Mouse (Mus musculus) midbrain, embryonic 15.5 days (tissue): ENCODE results near the gene Wdr46. TPM values are rescaled to one million over a fixed set of nuclear protein-coding genes. Genes with fewer than 3 reads are reported as not detected.

Experiments
- ATAC-seq: fragments of 200-750 bp; cut with Nextera tagmentation; replicated peaks from 2 replicates; pipeline ENCODE4 v1.8.0; 2017; ENCODE audit warnings: moderate TSS enrichment
- H3K27ac ChIP-seq: fragments of 300-500 bp; sonication (generic); 2 replicates; pipeline ENCODE4 v1.5.1; 2015; ENCODE audit warnings: mild to moderate bottlenecking, inconsistent platforms
- H3K27me3 ChIP-seq: fragments of 300-500 bp; sonication (generic); replicated peaks from 2 replicates; pipeline ENCODE4 v1.6.1; 2015; ENCODE audit warnings: inconsistent platforms
- H3K36me3 ChIP-seq: fragments of 300-500 bp; sonication (generic); replicated peaks from 2 replicates; pipeline ENCODE4 v1.6.1; 2015; ENCODE audit warnings: inconsistent platforms
- H3K4me1 ChIP-seq: fragments of 300-500 bp; sonication (generic); 2 replicates; pipeline ENCODE4 v1.6.1; 2015; ENCODE audit warnings: inconsistent platforms
- H3K4me2 ChIP-seq: fragments of 300-500 bp; sonication (generic); 2 replicates; pipeline ENCODE4 v1.6.1; 2015; ENCODE audit warnings: inconsistent platforms, mild to moderate bottlenecking, moderate library complexity
- H3K4me3 ChIP-seq: fragments of 300-500 bp; sonication (generic); 2 replicates; pipeline ENCODE4 v1.5.1; 2015; ENCODE audit warnings: mild to moderate bottlenecking, inconsistent platforms
- H3K9ac ChIP-seq: fragments of 300-500 bp; sonication (generic); 2 replicates; pipeline ENCODE4 v1.6.1; 2015; ENCODE audit warnings: mild to moderate bottlenecking, inconsistent platforms
- H3K9me3 ChIP-seq: fragments of 300-500 bp; sonication (generic); 2 replicates; pipeline ENCODE4 v1.6.1; 2016; ENCODE audit warnings: inconsistent platforms
- whole genome bisulfite sequencing: fragments of 180-500 bp; shearing (Covaris S2); methylation state at CpG from one replicate; pipeline ENCODE4 v1.1.7; 2015; ENCODE audit warnings: mixed read lengths; 5-methylcytosine and 5-hydroxymethylcytosine counted together
- polyA plus RNA-seq: library from polyadenylated mRNA; unstranded; fragments of >200 nt; fragmentation: Nextera tagmentation; extraction: Ambion mirVana; gene quantifications from 2 replicates; pipeline ENCODE4 v1.2.1, GENCODE M21; 2015

Gene Wdr46
- polyA plus RNA-seq, 1 experiment from 2014 or later = 25.9 TPM

GRCm38 (mm10) chr17:33914969-33915391, 25.5 kb upstream of the Wdr46 start:
- H3K27me3 ChIP-seq = no peaks in the 10 kb centered on the region
- 0 out of 2 replicates have a peak overlapping the region, but pooled peaks have one; percentile 10 for H3K9ac ChIP-seq
- H3K36me3 ChIP-seq = peaks cover 18% of the 10 kb centered on the region
- H3K4me3 ChIP-seq = peak overlapping the region; percentile 56; the same call in 1 of the 2 replicates
- no peaks in the 10 kb centered on the region for H3K9me3 ChIP-seq
- WGBS = 68% methylated on average over 13 of the region's 13 CpGs
- H3K4me2 ChIP-seq = peak overlapping the region; percentile 74
- H3K4me1 ChIP-seq = peaks cover 49% of the 10 kb centered on the region
- H3K27ac ChIP-seq = peak overlapping the region; percentile 18; the same call in 1 of the 2 replicates
- no peak for ATAC-seq

- H3K36me3 ChIP-seq = peaks cover 18% of the 10 kb centered on the region
- peak within 1 kb of the TSS; percentile 87 for H3K27ac ChIP-seq
- H3K4me3 ChIP-seq = peak within 1 kb of the TSS; percentile 56
- no peaks in the 10 kb centered on the region for H3K9me3 ChIP-seq
- peak within 1 kb of the TSS; percentile 45 for H3K9ac ChIP-seq
- peaks cover 49% of the 10 kb centered on the region for H3K4me1 ChIP-seq
- no peaks in the 10 kb centered on the region for H3K27me3 ChIP-seq
- peak; percentile 92 for ATAC-seq
- WGBS = under 1% methylated on average over 34 of the region's 34 CpGs
- H3K4me2 ChIP-seq = peak within 1 kb of the TSS; percentile 74
Observed at GRCm38 (mm10) chr17:33915671-33916250, 24.7 kb upstream of the Wdr46 start, which contains the start of the genes Tapbp and Zbtb22. Gene Tapbp (plus strand): TSS chr17:33915899. Gene Zbtb22 (plus strand): TSS chr17:33915904.

- ATAC-seq = peak; percentile 53
- Histone ChIP-seq H3K4me3 (peak overlapping the region; percentile 56), H3K27me3 (no peaks in the 10 kb centered on the region), H3K36me3 (peaks cover 18% of the 10 kb centered on the region), H3K9ac (peak overlapping the region; percentile 45), H3K4me2 (peak overlapping the region; percentile 74), H3K9me3 (no peaks in the 10 kb centered on the region), H3K4me1 (peaks cover 49% of the 10 kb centered on the region), H3K27ac (peak overlapping the region; percentile 87)
- under 1% methylated on average over 14 of the region's 20 CpGs for WGBS
Observed at GRCm38 (mm10) chr17:33916294-33916693, 24.2 kb upstream of the Wdr46 start.

GRCm38 (mm10) chr17:33916847-33917655, 23.4 kb upstream of the Wdr46 start:
- peaks cover 14% of the 10 kb centered on the region for H3K36me3 ChIP-seq
- H3K4me3 ChIP-seq = peak overlapping the region; percentile 56
- peaks cover 47% of the 10 kb centered on the region for H3K4me1 ChIP-seq
- H3K27ac ChIP-seq = no peak overlapping the region
- no peaks in the 10 kb centered on the region for H3K9me3 ChIP-seq
- ATAC-seq = no peak
- no peaks in the 10 kb centered on the region for H3K27me3 ChIP-seq
- peak overlapping the region; percentile 74 for H3K4me2 ChIP-seq
- 75% methylated on average over 31 of the region's 31 CpGs for WGBS
- peak overlapping the region; percentile 45; the same call in 1 of the 2 replicates for H3K9ac ChIP-seq

GRCm38 (mm10) chr17:33917656-33918292, 22.7 kb upstream of the Wdr46 start:
- WGBS = 85% methylated on average over 18 of the region's 18 CpGs
- H3K4me2 ChIP-seq = no peak overlapping the region

GRCm38 (mm10) chr17:33918293-33919203, 21.9 kb upstream of the Wdr46 start:
- Histone ChIP-seq H3K36me3 (peaks cover 9% of the 10 kb centered on the region; the same call in 1 of the 2 replicates), H3K9ac (peak overlapping the region; percentile 37; the same call in 1 of the 2 replicates), H3K4me1 (peaks cover 44% of the 10 kb centered on the region), H3K4me3 (peak overlapping the region; percentile 32; the same call in 1 of the 2 replicates), H3K9me3 (no peaks in the 10 kb centered on the region), H3K27me3 (no peaks in the 10 kb centered on the region), H3K4me2 (peak overlapping the region; percentile 56), H3K27ac (no peak overlapping the region)
- ATAC-seq = no peak
- 62% methylated on average over 37 of the region's 37 CpGs for WGBS

More at GRCm38 (mm10) chr17:33917656-33918292, 22.7 kb upstream of the Wdr46 start:
- Histone ChIP-seq H3K27ac (no peak overlapping the region), H3K27me3 (no peaks in the 10 kb centered on the region), H3K4me3 (no peak overlapping the region), H3K9me3 (no peaks in the 10 kb centered on the region), H3K4me1 (peaks cover 44% of the 10 kb centered on the region), H3K9ac (no peak overlapping the region), H3K36me3 (peaks cover 10% of the 10 kb centered on the region; the same call in 1 of the 2 replicates)
- no peak for ATAC-seq

- H3K4me3 ChIP-seq = peak overlapping the region; percentile 32
- no peaks in the 10 kb centered on the region for H3K9me3 ChIP-seq
- H3K36me3 ChIP-seq = no peaks in the 10 kb centered on the region; the same call in 1 of the 2 replicates
- H3K4me1 ChIP-seq = peaks cover 44% of the 10 kb centered on the region
- H3K27me3 ChIP-seq = no peaks in the 10 kb centered on the region
- H3K9ac ChIP-seq = peak overlapping the region; percentile 37
- H3K27ac ChIP-seq = peak overlapping the region; percentile 49; the same call in 1 of the 2 replicates
- WGBS = 1% methylated on average over 52 of the region's 52 CpGs
- H3K4me2 ChIP-seq = peak overlapping the region; percentile 56
- no peak for ATAC-seq
Observed at GRCm38 (mm10) chr17:33919351-33920281, 20.8 kb upstream of the Wdr46 start.

- Histone ChIP-seq H3K9me3 (no peaks in the 10 kb centered on the region), H3K27me3 (no peaks in the 10 kb centered on the region), H3K36me3 (no peaks in the 10 kb centered on the region), H3K27ac (peak overlapping the region; percentile 49; the same call in 1 of the 2 replicates), H3K4me1 (peaks cover 35% of the 10 kb centered on the region), H3K4me3 (peak overlapping the region; percentile 32), H3K9ac (peak overlapping the region; percentile 37), H3K4me2 (peak overlapping the region; percentile 56)
- 1% methylated on average over 36 of the region's 36 CpGs for WGBS
- no peak for ATAC-seq
Observed at GRCm38 (mm10) chr17:33920282-33921097, 20.0 kb upstream of the Wdr46 start.

GRCm38 (mm10) chr17:33921361-33921760, 19.1 kb upstream of the Wdr46 start:
- Histone ChIP-seq H3K27ac (no peak overlapping the region), H3K4me3 (no peak overlapping the region), H3K9me3 (no peaks in the 10 kb centered on the region), H3K9ac (no peak overlapping the region), H3K4me1 (peaks cover 34% of the 10 kb centered on the region), H3K27me3 (no peaks in the 10 kb centered on the region), H3K36me3 (no peaks in the 10 kb centered on the region), H3K4me2 (no peak overlapping the region)
- 91% methylated on average over 7 of the region's 7 CpGs for WGBS
- ATAC-seq = no peak
